Mouse (Mus musculus) bone marrow macrophage, adult 2 months (primary cell): ENCODE data around the gene Cntnap1.
"Not testable (repeated sequence)": the region's sequence is repeated elsewhere in the genome, so short reads cannot be mapped to it uniquely, and the experiment has no call there.

Experiments used
- CTCF ChIP-seq: IDR thresholded peaks from 2 replicates; pipeline ENCODE4 v1.5.1; 2012; ENCODE audit warnings: low read depth, mild to moderate bottlenecking, low read length, moderate library complexity
- POLR2A ChIP-seq: IDR thresholded peaks from 2 replicates; pipeline ENCODE4 v1.6.1; 2012; ENCODE audit warnings: mild to moderate bottlenecking, low read depth, low read length, borderline replicate concordance

GRCm38 (mm10) chr11:101124494-101124893 lies 45.8 kb upstream of the Cntnap1 start:
- TF ChIP-seq CTCF, POLR2A: not testable (repeated sequence)
